Mouse (Mus musculus) kidney, embryonic 14.5 days (tissue): ENCODE results near the gene Tkfc. TPM values are rescaled to one million over a fixed set of nuclear protein-coding genes. Genes with fewer than 3 reads are reported as not detected.
A peak's percentile ranks its signal among the peaks of the same experiment; 100 is the strongest.

ENCODE experiments used
- ATAC-seq: fragments of 200-750 bp; cut with Nextera tagmentation; 2 replicates; pipeline ENCODE4 v1.8.0; 2017; ENCODE audit warnings: moderate number of reproducible peaks, mild to moderate bottlenecking, moderate TSS enrichment, moderate library complexity; ENCODE audit not compliant: low FRiP score, low TSS enrichment
- H3K27ac ChIP-seq: fragments of 300-500 bp; sonication (generic); 2 replicates; pipeline ENCODE4 v1.5.1; 2014; ENCODE audit warnings: low read depth, mild to moderate bottlenecking, low read length, moderate library complexity, mixed read lengths
- H3K27me3 ChIP-seq: fragments of 300-500 bp; sonication (generic); 2 replicates; pipeline ENCODE4 v1.6.1; 2014; ENCODE audit warnings: mild to moderate bottlenecking, low read length; ENCODE audit not compliant: control insufficient read depth, insufficient read depth
- H3K36me3 ChIP-seq: fragments of 300-500 bp; sonication (generic); 2 replicates; pipeline ENCODE4 v1.6.1; 2014; ENCODE audit warnings: low read length, mixed read lengths; ENCODE audit not compliant: control insufficient read depth, insufficient read depth
- H3K4me1 ChIP-seq: fragments of 300-500 bp; sonication (generic); 2 replicates; pipeline ENCODE4 v1.6.1; 2014; ENCODE audit warnings: low read length, mixed read lengths; ENCODE audit not compliant: control insufficient read depth, insufficient read depth
- H3K4me2 ChIP-seq: fragments of 300-500 bp; sonication (generic); replicated peaks from 2 replicates; pipeline ENCODE4 v1.6.1; 2014; ENCODE audit warnings: low read depth, mild to moderate bottlenecking, low read length
- H3K4me3 ChIP-seq: fragments of 300-500 bp; sonication (generic); 2 replicates; pipeline ENCODE4 v1.5.1; 2014; ENCODE audit warnings: mild to moderate bottlenecking, low read length
- H3K9ac ChIP-seq: fragments of 300-500 bp; sonication (generic); 2 replicates; pipeline ENCODE4 v1.6.1; 2014; ENCODE audit warnings: low read depth, mild to moderate bottlenecking, low read length, moderate library complexity
- H3K9me3 ChIP-seq: fragments of 300-500 bp; sonication (generic); 2 replicates; pipeline ENCODE4 v1.6.1; 2016; ENCODE audit warnings: low read length; ENCODE audit not compliant: control insufficient read depth
- WGBS: fragments of 180-500 bp; shearing (Covaris S2); extraction: QIAGEN DNeasy Blood & Tissue Kit; methylation state at CpG from one replicate; pipeline ENCODE4 v1.1.7; 2014; 5-methylcytosine and 5-hydroxymethylcytosine counted together
- polyA plus RNA-seq: library from polyadenylated mRNA; unstranded; fragments of >200 nt; fragmentation: Nextera tagmentation; extraction: Ambion mirVana; gene quantifications from 2 replicates; pipeline ENCODE4 v1.2.1, GENCODE M21; 2014

Tkfc gene
- polyA plus RNA-seq, 1 experiment from 2014 or later = 30.0 TPM

DNA sequence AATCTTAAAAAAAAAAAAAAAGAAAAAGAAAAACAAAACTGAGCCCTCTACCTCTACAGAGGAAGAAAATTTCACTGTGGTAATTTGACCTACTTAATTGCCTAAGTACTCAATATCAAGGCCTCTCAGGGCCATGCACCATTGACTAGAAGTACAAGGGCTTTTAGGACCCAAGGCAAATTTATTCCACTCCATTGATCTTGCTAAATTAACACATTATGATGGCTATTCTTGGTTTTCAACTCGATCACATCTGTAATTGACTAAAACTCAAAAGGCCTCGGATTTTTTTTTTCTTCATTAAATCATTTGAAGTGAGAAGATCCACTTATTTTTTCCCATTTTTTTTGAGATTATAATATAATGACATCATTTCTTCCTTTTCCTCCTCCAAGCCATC is 48.0 kb downstream of the Tkfc start:
- ATAC-seq = no peak
- H3K9me3 ChIP-seq = no peaks in the 10 kb centered on the region
- no peaks in the 10 kb centered on the region for H3K36me3 ChIP-seq
- H3K4me1 ChIP-seq = peaks cover 12% of the 10 kb centered on the region; the same call in 1 of the 2 replicates
- H3K4me2 ChIP-seq = no peak overlapping the region
- no peak overlapping the region for H3K4me3 ChIP-seq
- 44% methylated on average over 2 of the region's 2 CpGs for WGBS
- no peak overlapping the region for H3K27ac ChIP-seq
- H3K9ac ChIP-seq = no peak overlapping the region
- H3K27me3 ChIP-seq = no peaks in the 10 kb centered on the region

DNA sequence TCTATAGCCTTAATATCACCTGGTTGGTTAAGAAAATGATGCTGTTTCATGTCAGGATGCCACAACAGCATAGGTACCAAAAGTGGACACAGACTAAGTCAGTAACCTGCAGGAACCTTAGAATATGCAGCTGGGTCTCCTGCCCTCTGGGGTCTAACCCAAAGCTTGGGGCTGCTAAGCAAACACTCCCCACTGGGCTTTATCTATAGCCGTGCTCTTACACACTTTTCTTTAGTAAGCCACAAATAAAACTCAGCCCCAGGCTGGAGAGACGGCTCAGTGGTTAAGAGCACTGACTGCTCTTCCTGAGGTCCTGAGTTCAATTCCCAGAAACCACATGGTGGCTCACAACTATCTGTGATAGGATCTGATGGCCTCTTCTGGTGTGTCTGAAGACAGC is 48.5 kb downstream of the Tkfc start:
- WGBS = 54% methylated on average over 2 of the region's 2 CpGs
- H3K27me3 ChIP-seq = no peaks in the 10 kb centered on the region
- H3K9me3 ChIP-seq = no peaks in the 10 kb centered on the region

DNA sequence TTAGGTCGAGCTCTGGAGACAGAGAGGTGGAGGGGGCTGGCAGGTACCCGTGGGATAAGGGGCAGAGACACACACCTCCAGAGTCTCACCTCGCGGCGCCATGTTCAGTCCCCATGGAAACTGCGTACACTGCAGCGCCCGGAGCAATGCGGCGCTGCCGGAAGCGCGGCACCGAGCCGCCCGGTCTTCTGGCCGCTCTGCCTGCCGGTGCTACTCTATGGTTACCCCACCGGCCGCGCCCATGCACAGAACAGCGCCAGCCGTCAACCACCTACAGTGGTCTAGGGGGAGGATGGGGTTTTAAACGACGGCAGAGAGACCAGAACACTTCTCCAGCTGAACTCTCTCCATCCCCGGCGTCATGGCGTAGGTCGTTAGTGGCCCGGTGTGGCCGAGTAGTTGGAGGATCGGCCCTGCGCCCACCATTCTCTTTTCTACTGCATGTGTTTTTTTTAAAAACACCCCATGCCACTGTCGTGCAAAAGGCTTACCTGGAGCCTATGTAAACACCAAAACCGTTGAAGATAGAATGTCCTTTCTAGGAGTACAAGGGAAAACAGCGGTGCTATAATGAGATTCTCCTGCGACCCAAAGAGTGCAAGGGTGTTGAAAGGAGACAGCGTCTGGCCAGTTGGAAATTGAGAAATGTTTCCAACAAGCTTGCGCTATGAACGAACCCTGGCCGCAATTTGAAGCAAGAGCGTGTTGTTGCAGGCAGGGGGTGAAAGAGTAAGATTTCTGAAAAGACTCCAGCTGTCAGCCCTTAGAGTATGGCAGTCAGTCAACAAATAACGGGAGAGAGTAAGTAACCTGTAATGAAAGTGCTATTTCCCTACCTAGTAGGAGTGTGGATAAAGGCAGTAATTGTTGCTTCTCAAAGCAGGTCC is 49.6 kb downstream of the Tkfc start, which contains the start of gene Tmem216:
Gene Tmem216, minus strand, starts transcription at position 615 of the 887 bp plus-strand sequence.
- Histone ChIP-seq H3K27ac (no peak within 1 kb of the TSS; the same call in 1 of the 2 replicates), H3K9me3 (no peaks in the 10 kb centered on the region), H3K4me1 (peaks cover 10% of the 10 kb centered on the region; the same call in 1 of the 2 replicates), H3K36me3 (peaks cover 10% of the 10 kb centered on the region), H3K27me3 (no peaks in the 10 kb centered on the region), H3K4me3 (peak within 1 kb of the TSS; percentile 63), H3K9ac (peak within 1 kb of the TSS; percentile 72), H3K4me2 (peak within 1 kb of the TSS; percentile 59)
- ATAC-seq = peak; percentile 98
- 1% methylated on average over 43 of the region's 43 CpGs for WGBS

More for the DNA sequence above, 48.5 kb downstream of the Tkfc start:
- Histone ChIP-seq H3K4me1 (peaks cover 11% of the 10 kb centered on the region; the same call in 1 of the 2 replicates), H3K9ac (no peak overlapping the region), H3K36me3 (no peaks in the 10 kb centered on the region; the same call in 1 of the 2 replicates), H3K4me3 (no peak overlapping the region), H3K27ac (no peak overlapping the region), H3K4me2 (no peak overlapping the region)
- ATAC-seq = no peak

DNA sequence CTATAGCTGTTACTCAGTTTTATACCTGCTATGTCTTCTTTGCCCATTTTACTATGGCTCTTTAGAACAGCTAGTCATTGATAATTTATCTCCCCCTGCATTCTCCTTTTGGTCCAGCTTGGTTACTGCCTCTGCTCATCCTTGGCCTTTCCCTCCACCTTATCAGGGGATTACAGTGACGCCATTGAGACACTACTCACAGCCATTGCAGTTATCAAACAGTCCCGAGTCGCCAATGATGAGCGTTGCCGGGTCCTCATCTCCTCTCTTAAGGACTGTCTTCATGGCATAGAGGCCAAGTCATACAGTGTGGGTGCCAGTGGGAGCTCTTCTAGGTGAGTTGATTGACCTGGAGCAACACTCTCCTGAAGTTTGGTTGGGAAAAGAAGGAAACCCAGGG is 66.0 kb downstream of the Tkfc start:
- 92% methylated on average over 5 of the region's 5 CpGs for WGBS

More for the DNA sequence above, 66.0 kb downstream of the Tkfc start:
- no peak overlapping the region for H3K9ac ChIP-seq
- H3K9me3 ChIP-seq = no peaks in the 10 kb centered on the region
- H3K27ac ChIP-seq = no peak overlapping the region
- no peaks in the 10 kb centered on the region for H3K4me1 ChIP-seq
- H3K4me3 ChIP-seq = no peak overlapping the region
- ATAC-seq = no peak
- no peak overlapping the region for H3K4me2 ChIP-seq
- H3K36me3 ChIP-seq = peaks cover 93% of the 10 kb centered on the region
- H3K27me3 ChIP-seq = no peaks in the 10 kb centered on the region

Other genes starting within 250 kb of the Tkfc start
- 2.1 and 2.3 TPM in 2 replicates for gene Syt7, start 216.6 kb downstream of the Tkfc start, polyA plus RNA-seq
- gene Lrrc10b, start 148.2 kb downstream of the Tkfc start, polyA plus RNA-seq = 0.91 and 1.0 TPM in 2 replicates
- not detected in 2 replicates for gene Ppp1r32, start 122.7 kb downstream of the Tkfc start, polyA plus RNA-seq
- gene Cpsf7, start 80.4 kb downstream of the Tkfc start, polyA plus RNA-seq = 40.7 and 63.0 TPM in 2 replicates
- 65.1 and 65.6 TPM in 2 replicates for gene Sdhaf2, start 79.5 kb downstream of the Tkfc start, polyA plus RNA-seq
- gene Tmem216, start 49.4 kb downstream of the Tkfc start, polyA plus RNA-seq = 57.6 and 67.5 TPM in 2 replicates
- gene Cyb561a3, start 28.5 kb downstream of the Tkfc start, polyA plus RNA-seq = 10.5 and 14.1 TPM in 2 replicates
- gene Tmem138, start 28.3 kb downstream of the Tkfc start, polyA plus RNA-seq = 57.9 and 59.2 TPM in 2 replicates
- gene Ddb1, start 327 bp downstream of the Tkfc start, polyA plus RNA-seq = 238 and 353 TPM in 2 replicates
- gene Vwce, start 28.6 kb upstream of the Tkfc start, polyA plus RNA-seq = 1.2 and 2.0 TPM in 2 replicates
- gene Pga5, start 72.4 kb upstream of the Tkfc start, polyA plus RNA-seq = not detected in 2 replicates
- gene Vps37c, start 83.1 kb upstream of the Tkfc start, polyA plus RNA-seq = 18.9 and 31.7 TPM in 2 replicates
- gene Cd5, start 133.3 kb upstream of the Tkfc start, polyA plus RNA-seq = 0.46 and 0.61 TPM in 2 replicates
- 0.09 TPM in 1 of 2 replicates, not detected in the other for gene Cd6, start 224.4 kb upstream of the Tkfc start, polyA plus RNA-seq
- 0.44 and 0.69 TPM in 2 replicates for gene Slc15a3, start 234.1 kb upstream of the Tkfc start, polyA plus RNA-seq